ENCODE assay signal across 10 mouse cellular contexts in the genomic region with DNA sequence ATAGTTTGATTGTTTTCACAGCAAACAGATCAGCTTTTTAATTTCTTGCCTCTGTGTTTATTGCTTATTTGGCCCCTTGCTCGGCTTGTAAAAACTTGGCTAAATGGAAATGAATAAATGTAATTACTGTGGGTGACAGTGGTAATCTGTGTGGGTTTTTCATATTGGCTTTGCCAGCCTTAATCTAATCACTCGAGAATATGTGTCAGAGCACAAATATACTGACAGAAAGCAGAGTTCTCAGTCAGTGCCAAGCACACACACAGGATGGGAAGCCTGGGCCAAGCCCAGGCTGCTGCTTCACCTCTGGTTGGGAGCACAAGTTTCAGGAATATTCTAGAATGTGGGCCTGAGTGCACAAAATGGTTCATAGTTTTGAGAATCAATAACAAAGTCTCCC.
"Had no signal": no experiment of that assay in that cellular context is flagged by ENCODE, and none has a peak within 500 bp of the region (broad histone marks: within the 10 kb centered on the region; RNA-seq: fewer than 3 reads in every experiment).

No protein-coding gene starts in this region.

- H3K4me1 ChIP-seq: kidney, embryonic 15.5 days; limb, embryonic 13.5 days had no signal

- H3K27me3 ChIP-seq: kidney, embryonic 15.5 days; limb, embryonic 13.5 days; neural tube, embryonic 13.5 days had no signal

- H3K4me3 ChIP-seq: kidney, embryonic 15.5 days; limb, embryonic 13.5 days; neural tube, embryonic 13.5 days had no signal

- H3K9ac ChIP-seq: kidney, embryonic 15.5 days; limb, embryonic 13.5 days; liver, embryonic 14.5 days; neural tube, embryonic 13.5 days had no signal

- H3K27ac ChIP-seq: kidney, embryonic 15.5 days; limb, embryonic 13.5 days; liver, embryonic 14.5 days; neural tube, embryonic 13.5 days had no signal

- DNase-seq: kidney, postnatal 14 days; left cerebral cortex, postnatal 4 days; lung, adult 18-20 months; right cerebral cortex, adult 18-20 months; right cerebral cortex, postnatal 25 days; thymus, postnatal 36 days had no signal

- H3K4me2 ChIP-seq: kidney, embryonic 15.5 days; limb, embryonic 13.5 days; neural tube, embryonic 13.5 days had no signal

- H3K36me3 ChIP-seq: kidney, embryonic 15.5 days; limb, embryonic 13.5 days; neural tube, embryonic 13.5 days had no signal

- H3K9me3 ChIP-seq: kidney, embryonic 15.5 days; limb, embryonic 13.5 days; neural tube, embryonic 13.5 days had no signal
